Mouse (Mus musculus) ES-E14 (cell line): ENCODE results near the gene Dst. TPM values are rescaled to one million over a fixed set of nuclear protein-coding genes. Genes with fewer than 3 reads are reported as not detected.
A peak's percentile ranks its signal among the peaks of the same experiment; 100 is the strongest.

Experiments used
- DNase-seq: peaks from one replicate; pipeline ENCODE4 v3.0.0-alpha.2; 2013; ENCODE audit warnings: low read depth, low spot score
- H3K27ac ChIP-seq: 2 replicates; pipeline ENCODE4 v1.5.1; 2012; ENCODE audit warnings: low read depth, mild to moderate bottlenecking, low read length, moderate library complexity, mixed read lengths; ENCODE audit not compliant: poor library complexity, insufficient read depth, severe bottlenecking
- H3K36me3 ChIP-seq: 2 replicates; pipeline ENCODE4 v1.6.1; 2012; ENCODE audit warnings: mild to moderate bottlenecking, low read length, moderate library complexity, mixed read lengths; ENCODE audit not compliant: control insufficient read depth, poor library complexity, insufficient read depth, severe bottlenecking
- H3K4me1 ChIP-seq, 2 experiments: fragments of 150-350 bp in 1 of 2; sonication (generic) in 1 of 2; 2 replicates each; pipeline ENCODE4 v1.6.1; 2012; ENCODE audit warnings: low read length in 2 of 2, mild to moderate bottlenecking in 1 of 2, mixed read lengths in 1 of 2; ENCODE audit not compliant: control insufficient read depth in 2 of 2, insufficient read depth in 2 of 2, poor library complexity in 1 of 2
- H3K4me3 ChIP-seq, 2 experiments: fragments of 150-350 bp in 1 of 2; sonication (generic) in 1 of 2; 2 replicates each; pipeline ENCODE4 v1.5.1; 2012; ENCODE audit warnings: low read length in 2 of 2, low read depth in 1 of 2, mild to moderate bottlenecking in 1 of 2, mixed read lengths in 1 of 2; ENCODE audit not compliant: insufficient read depth in 1 of 2, poor library complexity in 1 of 2, severe bottlenecking in 1 of 2
- H3K9ac ChIP-seq: 2 replicates; pipeline ENCODE4 v1.6.1; 2012; ENCODE audit warnings: low read depth, mild to moderate bottlenecking, low read length, mixed read lengths; ENCODE audit not compliant: poor library complexity, insufficient read depth, severe bottlenecking
- H3K9me3 ChIP-seq: fragments of 150-350 bp; sonication (generic); 2 replicates; pipeline ENCODE4 v1.6.1; 2012; ENCODE audit warnings: low read depth, mild to moderate bottlenecking, low read length; ENCODE audit not compliant: control insufficient read depth, insufficient read depth
- CHD2 ChIP-seq: IDR thresholded peaks from 2 replicates; pipeline ENCODE4 v1.6.1; 2014; ENCODE audit warnings: mild to moderate bottlenecking, low read depth, low read length, inconsistent platforms
- HCFC1 ChIP-seq: IDR thresholded peaks from 2 replicates; pipeline ENCODE4 v1.6.1; 2012; ENCODE audit warnings: low read length, inconsistent platforms, borderline replicate concordance; ENCODE audit not compliant: insufficient read depth
- MAFK ChIP-seq: IDR thresholded peaks from 2 replicates; pipeline ENCODE4 v1.6.1; 2014; ENCODE audit warnings: mild to moderate bottlenecking, low read depth, low read length, inconsistent platforms; ENCODE audit not compliant: insufficient read depth
- ZC3H11A ChIP-seq: IDR thresholded peaks from 2 replicates; pipeline ENCODE4 v1.6.1; 2012; ENCODE audit warnings: low read depth, mild to moderate bottlenecking, inconsistent platforms, low read length, borderline replicate concordance
- ZNF384 ChIP-seq: IDR thresholded peaks from 2 replicates; pipeline ENCODE4 v1.6.1; 2012; ENCODE audit warnings: low read depth, low read length, inconsistent platforms
- in situ Hi-C, 2 experiments: fragments of 600-800 bp; cut with MboI; formaldehyde crosslinking; loops; one replicate each; pipeline ENCODE4 v1.15.1; 2025; ENCODE audit warnings: low sequenced_read_pairs in 2 of 2, inconsistent platforms in 1 of 2; ENCODE audit not compliant: unreplicated experiment in 2 of 2
- total RNA-seq: library from RNA; depleted of rRNA; stranded (reverse); fragments of 300-350 nt; gene quantifications from 2 replicates; pipeline ENCODE4 v1.2.3, GENCODE M21; 2012

The Dst gene
- total RNA-seq, 1 experiment, result 186 TPM

DNA sequence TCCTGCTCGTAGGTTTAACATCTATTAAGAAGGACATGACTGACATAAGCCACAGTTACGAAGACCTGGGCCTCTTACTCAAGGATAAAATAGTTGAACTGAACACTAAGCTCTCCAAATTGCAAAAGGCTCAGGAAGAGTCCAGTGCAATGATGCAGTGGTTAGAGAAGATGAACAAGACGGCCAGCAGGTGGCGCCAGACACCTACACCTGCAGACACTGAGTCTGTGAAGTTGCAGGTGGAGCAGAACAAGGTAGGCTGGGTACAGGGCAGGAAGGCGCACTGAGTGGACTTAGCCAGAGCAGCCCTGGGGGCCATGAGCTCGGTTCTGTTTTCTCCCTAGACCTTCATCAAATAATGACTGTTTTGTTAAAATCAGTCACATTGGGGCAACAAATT, 310.3 kb downstream of the Dst start:
- in situ Hi-C loops, result loop anchor here in 1 of 2 experiments (10.0 kb wide), 1 partner anchor 186 kb away; no protein-coding TSS in a partner anchor
- H3K36me3 ChIP-seq, result peaks cover 39% of the 10 kb centered on the region
- no peak overlapping the region for H3K27ac ChIP-seq
- no peak overlapping the region for H3K4me3 ChIP-seq
- peak; percentile 75 for DNase-seq
- no peaks in the 10 kb centered on the region for H3K4me1 ChIP-seq
- H3K9ac ChIP-seq, result no peak overlapping the region
- TF ChIP-seq ZNF384, result no peak
- TF ChIP-seq ZC3H11A, result 0 out of 2 replicates have a peak, but pooled peaks have one; percentile 57
- no peak for TF ChIP-seq MAFK
- no peak for TF ChIP-seq CHD2
- no peaks in the 10 kb centered on the region for H3K9me3 ChIP-seq

- Histone ChIP-seq H3K9me3 (no peaks in the 10 kb centered on the region), H3K4me3 (no peak overlapping the region), H3K4me1 (no peaks in the 10 kb centered on the region), H3K36me3 (peaks cover 41% of the 10 kb centered on the region), H3K9ac (no peak overlapping the region), H3K27ac (no peak overlapping the region)
- TF ChIP-seq MAFK (no peak), ZC3H11A (no peak), HCFC1 (no peak), ZNF384 (no peak), CHD2 (no peak)
- DNase-seq, result no peak
- in situ Hi-C loops, result loop anchor here in 1 of 2 experiments (10.0 kb wide), 1 partner anchor 186 kb away; no protein-coding TSS in a partner anchor
These were observed 310.8 kb downstream of the Dst start for GRCm38 (mm10) chr1:34218801-34219200.

DNA sequence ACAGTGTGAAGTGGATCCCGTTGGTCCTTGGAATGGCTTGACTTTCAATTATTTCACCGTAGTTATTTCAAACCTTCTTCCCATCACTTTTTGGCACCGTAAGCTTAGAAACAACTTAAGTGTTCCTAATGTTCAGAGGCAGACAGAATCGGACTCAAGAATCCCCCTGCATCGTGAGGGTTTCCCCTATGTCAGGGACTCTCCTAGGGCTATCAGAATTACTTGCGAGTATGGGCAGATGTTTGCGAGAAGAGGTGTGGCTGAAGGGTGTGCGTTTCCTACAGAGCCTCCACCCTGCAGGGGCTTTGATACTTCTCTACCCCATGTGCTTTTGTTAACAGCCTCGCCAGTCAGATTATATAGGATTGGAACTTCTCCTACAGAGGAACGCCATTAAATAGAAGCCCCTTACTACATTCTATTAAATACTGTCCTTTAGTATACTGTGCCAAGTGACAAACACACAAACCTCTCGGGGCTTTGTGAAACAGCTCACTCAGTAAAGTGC, 312.1 kb downstream of the Dst start:
- Histone ChIP-seq H3K4me1 (no peaks in the 10 kb centered on the region), H3K36me3 (peaks cover 43% of the 10 kb centered on the region), H3K4me3 (no peak overlapping the region), H3K27ac (no peak overlapping the region), H3K9ac (no peak overlapping the region), H3K9me3 (no peaks in the 10 kb centered on the region)
- TF ChIP-seq HCFC1 (no peak), MAFK (no peak), ZNF384 (no peak), ZC3H11A (no peak), CHD2 (no peak)
- no peak for DNase-seq
- in situ Hi-C loops, result no loop called here

DNA sequence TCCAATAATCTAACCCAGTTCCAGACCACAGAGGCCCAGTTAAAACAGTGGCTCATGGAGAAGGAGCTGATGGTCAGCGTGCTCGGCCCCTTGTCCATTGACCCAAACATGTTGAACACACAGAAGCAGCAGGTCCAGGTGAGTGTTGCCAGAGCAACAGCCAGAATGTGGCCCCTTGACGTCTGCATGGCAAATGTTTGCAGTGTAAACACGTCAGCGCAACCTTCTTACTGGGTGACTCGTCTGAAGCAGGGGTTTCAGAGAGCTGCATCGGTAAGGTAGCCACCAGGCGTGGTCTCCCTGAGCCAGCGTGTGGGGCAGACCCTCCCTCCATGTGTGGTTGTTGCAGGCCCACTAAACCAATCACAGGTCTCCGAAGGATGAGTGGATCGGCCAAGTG, 315.8 kb downstream of the Dst start:
- H3K27ac ChIP-seq, result no peak overlapping the region
- no peak overlapping the region for H3K9ac ChIP-seq
- H3K4me3 ChIP-seq, result no peak overlapping the region
- H3K9me3 ChIP-seq, result no peaks in the 10 kb centered on the region
- H3K4me1 ChIP-seq, result no peaks in the 10 kb centered on the region
- in situ Hi-C loops, result no loop called here
- peaks cover 50% of the 10 kb centered on the region for H3K36me3 ChIP-seq
- TF ChIP-seq HCFC1 (no peak), ZC3H11A (no peak), CHD2 (no peak), MAFK (no peak), ZNF384 (no peak)
- DNase-seq, result no peak

DNA sequence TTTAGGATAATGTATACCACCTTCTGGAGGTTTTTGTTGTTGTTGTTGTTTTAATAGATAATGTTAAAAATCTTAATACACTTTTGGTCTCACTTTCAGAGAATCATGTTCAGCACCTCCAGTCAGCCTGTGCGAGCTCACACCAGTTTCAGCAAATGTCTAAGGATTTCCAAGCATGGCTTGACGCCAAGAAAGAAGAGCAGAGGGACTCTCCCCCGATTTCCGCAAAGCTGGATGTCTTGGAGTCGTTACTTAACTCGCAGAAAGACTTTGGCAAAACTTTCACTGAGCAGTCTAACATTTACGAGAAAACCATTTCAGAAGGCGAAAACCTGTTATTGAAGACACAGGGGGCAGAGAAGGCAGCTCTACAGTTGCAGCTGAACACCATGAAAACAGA, 319.7 kb downstream of the Dst start:
- H3K36me3 ChIP-seq, result peaks cover 42% of the 10 kb centered on the region
- DNase-seq, result no peak
- in situ Hi-C loops, result no loop called here
- TF ChIP-seq ZC3H11A, result no peak
- TF ChIP-seq ZNF384, result no peak
- no peak for TF ChIP-seq CHD2
- no peak for TF ChIP-seq HCFC1
- TF ChIP-seq MAFK, result no peak
- no peak overlapping the region for H3K4me3 ChIP-seq
- H3K9ac ChIP-seq, result no peak overlapping the region
- H3K27ac ChIP-seq, result no peak overlapping the region
- no peaks in the 10 kb centered on the region for H3K9me3 ChIP-seq
- H3K4me1 ChIP-seq, result no peaks in the 10 kb centered on the region
